Mouse (Mus musculus) MEL-GATA-1-ER (cell line): ENCODE data around the gene Alox12.
A peak's percentile ranks its signal among the peaks of the same experiment; 100 is the strongest.

Experiments
- DNase-seq: peaks from one replicate; pipeline ENCODE4 v3.0.0-alpha.2; 2012; ENCODE audit warnings: low read depth; ENCODE audit errors: extremely low read depth

Alox12 gene

GRCm38 (mm10) chr11:70239541-70240279 lies 15.4 kb downstream of the Alox12 start, which contains the start of the genes Gm21988 and Rnasek:
TSS of gene Gm21988 (minus strand) at chr11:70239830.
TSS of gene Rnasek (minus strand) at chr11:70239842.
- DNase-seq = peak; percentile 81

GRCm38 (mm10) chr11:70238591-70239440 lies 16.3 kb downstream of the Alox12 start:
- DNase-seq = no peak

- DNase-seq = peak; percentile 84
Measured at GRCm38 (mm10) chr11:70237457-70238167, 17.5 kb downstream of the Alox12 start, which contains the start of gene 0610010K14Rik. TSS of gene 0610010K14Rik (minus strand) at chr11:70237914.

- no peak for DNase-seq
Measured at GRCm38 (mm10) chr11:70236717-70237116, 18.4 kb downstream of the Alox12 start.

- DNase-seq = no peak
Measured at GRCm38 (mm10) chr11:70235254-70235900, 19.8 kb downstream of the Alox12 start.

GRCm38 (mm10) chr11:70234497-70234896 lies 20.7 kb downstream of the Alox12 start:
- DNase-seq = no peak

- no peak for DNase-seq
Measured at GRCm38 (mm10) chr11:70234037-70234436, 21.1 kb downstream of the Alox12 start.

GRCm38 (mm10) chr11:70233016-70233415 lies 22.1 kb downstream of the Alox12 start:
- no peak for DNase-seq

GRCm38 (mm10) chr11:70232546-70232945 lies 22.6 kb downstream of the Alox12 start:
- no peak for DNase-seq

GRCm38 (mm10) chr11:70230239-70230727 lies 24.9 kb downstream of the Alox12 start:
- peak; percentile 39 for DNase-seq

- DNase-seq = no peak
Measured at GRCm38 (mm10) chr11:70229260-70230010, 25.7 kb downstream of the Alox12 start, which contains the start of gene Bcl6b. TSS of gene Bcl6b (minus strand) at chr11:70229798.

- DNase-seq = no peak
Measured at GRCm38 (mm10) chr11:70228828-70229227, 26.3 kb downstream of the Alox12 start.

GRCm38 (mm10) chr11:70227661-70228245 lies 27.4 kb downstream of the Alox12 start:
- DNase-seq = no peak

- no peak for DNase-seq
Measured at GRCm38 (mm10) chr11:70227126-70227525, 28.0 kb downstream of the Alox12 start.

GRCm38 (mm10) chr11:70226602-70226890 lies 28.6 kb downstream of the Alox12 start:
- DNase-seq = no peak

GRCm38 (mm10) chr11:70225798-70226601 lies 29.2 kb downstream of the Alox12 start:
- DNase-seq = no peak

GRCm38 (mm10) chr11:70223724-70224123 lies 31.4 kb downstream of the Alox12 start:
- no peak for DNase-seq

- peak; percentile 32 for DNase-seq
Measured at GRCm38 (mm10) chr11:70221603-70222500, 33.3 kb downstream of the Alox12 start.
